Mouse (Mus musculus): ENCODE data around the gene Serpina9.

DNA sequence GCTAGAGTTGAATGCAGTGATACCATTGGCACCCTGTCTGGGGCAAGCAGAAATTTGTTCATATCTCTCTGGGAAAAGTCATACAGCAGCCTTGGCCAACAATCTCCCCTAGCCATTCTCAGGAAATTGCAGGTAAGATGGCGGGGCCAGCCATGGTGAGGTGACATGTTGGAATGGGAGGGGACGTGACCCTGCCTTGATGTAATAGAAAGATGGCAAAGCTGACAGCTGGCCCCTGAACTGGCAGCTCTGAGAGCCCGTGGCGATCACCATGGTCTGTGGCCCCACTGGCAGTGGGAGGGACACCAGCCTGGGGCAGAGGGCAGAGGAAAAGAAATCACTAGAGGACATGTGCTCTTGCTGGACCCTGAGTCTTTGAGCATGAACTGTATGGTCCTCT, 67.3 kb downstream of the Serpina9 start:
- no peak for TF ChIP-seq CTCF (IDR thresholded peaks at IDR 0.05; ENCODE audit: control insufficient read depth, insufficient read depth, insufficient replicate concordance, low read depth, low read length)
- TF ChIP-seq POLR2A (IDR thresholded peaks at IDR 0.05; ENCODE audit: control insufficient read depth, low read depth, low read length) = no peak

Data from testis, adult 2 months (tissue).